In genomic region chr5:38598647-38599304, GRCm38 (mm10) we compare ENCODE assay signal across 8 mouse cellular contexts. TPM values are rescaled to one million over a fixed set of nuclear protein-coding genes. Genes with fewer than 3 reads are reported as not detected.
DNase-seq lines count a peak whose midpoint lies in the region; ATAC-seq and TF ChIP-seq lines count a peak whose summit lies in the region.

No protein-coding gene starts in this region.

- H3K4me2 ChIP-seq in intestine, embryonic 14.5 days (ENCODE audit: low read length) = peak overlapping the region; percentile 36; the same call in 1 of the 2 replicates

- WGBS in cerebellum, adult 2 months = 48% methylated on average over 11 of the region's 11 CpGs
- WGBS in thymus, adult 2 months = 56% methylated on average over 11 of the region's 11 CpGs
- WGBS in intestine, embryonic 14.5 days = 61% methylated on average over 11 of the region's 11 CpGs

- no peak overlapping the region for H3K27ac ChIP-seq in cerebellum, adult 2 months (ENCODE audit: insufficient read depth, low read length)
- H3K27ac ChIP-seq in thymus, adult 2 months (ENCODE audit: control insufficient read depth, insufficient read depth, low read length) = peak overlapping the region; percentile 82; the same call in 1 of the 2 replicates
- no peak overlapping the region for H3K27ac ChIP-seq in intestine, embryonic 14.5 days (ENCODE audit: low read depth)

- peak overlapping the region; percentile 23 for H3K4me3 ChIP-seq in cerebellum, adult 2 months (replicated peaks; ENCODE audit: insufficient read depth, low read depth, low read length)
- H3K4me3 ChIP-seq in thymus, adult 2 months (ENCODE audit: control insufficient read depth, insufficient read depth, low read length) = peak overlapping the region; percentile 41
- H3K4me3 ChIP-seq in intestine, embryonic 14.5 days (ENCODE audit: low read depth, low read length) = peak overlapping the region; percentile 16; the same call in 1 of the 2 replicates

- peak; percentile 33; the same call in 1 of the 2 replicates for TF ChIP-seq CTCF in cerebellum, adult 2 months (IDR thresholded peaks at IDR 0.05; ENCODE audit: borderline replicate concordance, insufficient read depth, low read depth, low read length)
- TF ChIP-seq CTCF in thymus, adult 2 months (IDR thresholded peaks at IDR 0.05; ENCODE audit: borderline replicate concordance, control insufficient read depth, extremely low read depth, insufficient read depth, low read length, poor library complexity) = no peak

- no peaks in the 10 kb centered on the region for H3K27me3 ChIP-seq in cerebellum, adult 2 months (ENCODE audit: control insufficient read depth, insufficient read depth, low read length)
- no peaks in the 10 kb centered on the region for H3K27me3 ChIP-seq in thymus, adult 2 months (ENCODE audit: control insufficient read depth, insufficient read depth, low read length)
- H3K27me3 ChIP-seq in intestine, embryonic 14.5 days (replicated peaks; ENCODE audit: control insufficient read depth, insufficient read depth, low read length) = no peaks in the 10 kb centered on the region
- no peaks in the 10 kb centered on the region for H3K27me3 ChIP-seq in splenic B cell, adult 2 months (ENCODE audit: control insufficient read depth, insufficient read depth, low read length, poor library complexity, severe bottlenecking)

- H3K4me1 ChIP-seq in cerebellum, adult 2 months (ENCODE audit: control insufficient read depth, insufficient read depth, low read length) = no peaks in the 10 kb centered on the region
- H3K4me1 ChIP-seq in thymus, adult 2 months (replicated peaks; ENCODE audit: control insufficient read depth, insufficient read depth, low read length) = no peaks in the 10 kb centered on the region
- no peaks in the 10 kb centered on the region for H3K4me1 ChIP-seq in intestine, embryonic 14.5 days (replicated peaks; ENCODE audit: control insufficient read depth, insufficient read depth, low read length)

- no peak for TF ChIP-seq POLR2A in cerebellum, adult 2 months (IDR thresholded peaks at IDR 0.05; ENCODE audit: borderline replicate concordance, insufficient read depth, low read length)
- no peak for TF ChIP-seq POLR2A in thymus, adult 2 months (IDR thresholded peaks at IDR 0.05; ENCODE audit: control insufficient read depth, extremely low read depth, insufficient read depth, low read length, poor library complexity)

- H3K36me3 ChIP-seq in thymus, adult 2 months (ENCODE audit: control insufficient read depth, insufficient read depth, low read length) = no peaks in the 10 kb centered on the region
- no peaks in the 10 kb centered on the region for H3K36me3 ChIP-seq in intestine, embryonic 14.5 days (ENCODE audit: control insufficient read depth, insufficient read depth, low read length)
- no peaks in the 10 kb centered on the region for H3K36me3 ChIP-seq in splenic B cell, adult 2 months (ENCODE audit: control insufficient read depth, insufficient read depth, low read length, poor library complexity, severe bottlenecking)

- peak; percentile 17 to 35 for DNase-seq in cerebellum, adult 2 months
- DNase-seq in cerebellum, adult 18-20 months = no peak
- DNase-seq in thymus, adult 2 months = peak; percentile 1
- DNase-seq in thymus, postnatal 36 days = no peak
- no peak for DNase-seq in intestine, embryonic 14.5 days (ENCODE audit: low spot score)
- DNase-seq in splenic B cell, adult 2 months (ENCODE audit: low read depth, low spot score) = peak; percentile 41
- DNase-seq in ovary, postnatal 10 days (ENCODE audit: low spot score) = no peak
- no peak for DNase-seq in left cerebral cortex, adult 9 months (ENCODE audit: low spot score in 2 of 2)

- no peaks in the 10 kb centered on the region for H3K9me3 ChIP-seq in intestine, embryonic 14.5 days (ENCODE audit: control insufficient read depth, low read length)

- no peak for ATAC-seq in intestine, embryonic 14.5 days (replicated peaks; ENCODE audit: low FRiP score, low TSS enrichment, low read depth)

- no peak overlapping the region for H3K9ac ChIP-seq in intestine, embryonic 14.5 days (ENCODE audit: low read length)

RNA-seq across cellular contexts. Expression of gene Wdr1, which starts 35.8 kb away (rescaled TPM):
- polyA plus RNA-seq in cerebellum, adult 2 months (2012; rRNA removed) = 157 TPM in 2 replicates
- polyA plus RNA-seq in thymus, adult 2 months (2012; rRNA removed) = 272 and 306 TPM in 2 replicates
- 246 and 275 TPM in 2 replicates for polyA plus RNA-seq in intestine, embryonic 14.5 days (2014; fragmentation: Nextera tagmentation; extraction: Ambion mirVana)

Comparison
In these comparisons a context has a peak if more than half of its experiments do, and no peak if none do; other contexts are left out.
1. DNase-seq: peak in cerebellum, adult 2 months (2 of 2), thymus, adult 2 months (single experiment) and splenic B cell, adult 2 months (single experiment); none in cerebellum, adult 18-20 months (0 of 2), thymus, postnatal 36 days (0 of 2), intestine, embryonic 14.5 days (single experiment), ovary, postnatal 10 days (single experiment) and left cerebral cortex, adult 9 months (0 of 2).
2. Peak in every context shown above with its lines, with median percentiles within 50 percentile points of each other: H3K4me3 ChIP-seq.